Mouse (Mus musculus) frontal cortex, postnatal 14 days (tissue): Measurements from ENCODE around the gene Grcc10.

Source experiments
- DNase-seq, 2 experiments: peaks; one replicate each; pipeline ENCODE4 v3.0.0; 2022; ENCODE audit warnings: low spot score in 2 of 2

Gene Grcc10

DNA sequence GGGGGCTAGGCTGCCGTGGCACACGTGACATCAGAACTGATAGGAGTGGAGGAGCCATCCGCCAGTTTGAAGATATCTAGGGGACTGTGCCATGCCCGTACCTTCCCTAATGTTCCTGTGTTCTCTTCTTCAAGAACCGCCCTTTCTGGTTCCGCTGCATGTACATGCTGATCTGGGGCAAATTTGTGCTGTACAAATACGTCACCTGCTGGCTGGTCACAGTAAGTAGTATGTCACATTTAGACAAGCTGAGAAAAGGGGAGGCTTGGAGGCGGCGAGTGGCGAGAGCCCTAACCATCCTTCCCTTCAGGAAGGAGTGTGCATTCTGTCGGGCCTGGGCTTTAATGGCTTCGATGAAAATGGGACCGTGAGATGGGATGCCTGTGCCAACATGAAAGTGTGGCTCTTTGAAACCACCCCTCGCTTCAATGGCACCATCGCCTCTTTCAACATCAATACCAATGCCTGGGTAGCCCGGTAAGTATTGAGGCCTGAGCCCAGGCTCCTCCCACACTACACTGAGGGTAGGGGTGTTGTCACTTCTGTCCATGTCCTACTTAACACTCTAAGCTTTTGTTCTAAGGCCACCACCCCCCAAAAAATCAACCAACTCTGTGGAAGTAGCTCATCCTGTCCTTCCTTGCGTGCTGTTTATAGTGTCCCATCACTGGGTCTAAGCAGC is 38.9 kb downstream of the Grcc10 start:
- DNase-seq, result no peak

GRCm38 (mm10) chr6:124701338-124701737 is 39.8 kb downstream of the Grcc10 start:
- DNase-seq, result no peak

- no peak for DNase-seq
These were observed 41.1 kb downstream of the Grcc10 start for GRCm38 (mm10) chr6:124699962-124700610.

DNA sequence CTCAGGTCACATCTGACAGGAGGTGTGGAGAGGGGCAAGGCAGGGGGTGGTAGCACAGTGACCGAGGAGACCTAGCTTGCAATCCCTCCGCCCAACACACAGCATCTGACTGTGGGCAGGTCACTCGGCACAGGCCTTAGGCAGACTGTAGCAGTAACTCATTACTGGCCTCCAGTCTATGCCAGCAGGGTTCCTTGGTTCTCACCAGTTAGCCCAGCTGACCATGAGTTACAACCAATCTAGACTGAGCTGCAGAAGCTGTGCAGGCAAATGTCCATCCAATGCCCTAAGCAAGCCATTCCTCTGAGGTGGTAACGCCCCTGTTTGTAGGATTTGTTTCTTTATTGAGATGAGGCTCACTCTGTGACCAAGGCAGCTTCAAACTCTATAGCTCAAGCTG is 41.8 kb downstream of the Grcc10 start:
- no peak for DNase-seq

- DNase-seq, result no peak
These were observed 42.4 kb downstream of the Grcc10 start for GRCm38 (mm10) chr6:124698751-124699150.

- DNase-seq, result no peak
These were observed 44.6 kb downstream of the Grcc10 start for GRCm38 (mm10) chr6:124696441-124697150.

DNA sequence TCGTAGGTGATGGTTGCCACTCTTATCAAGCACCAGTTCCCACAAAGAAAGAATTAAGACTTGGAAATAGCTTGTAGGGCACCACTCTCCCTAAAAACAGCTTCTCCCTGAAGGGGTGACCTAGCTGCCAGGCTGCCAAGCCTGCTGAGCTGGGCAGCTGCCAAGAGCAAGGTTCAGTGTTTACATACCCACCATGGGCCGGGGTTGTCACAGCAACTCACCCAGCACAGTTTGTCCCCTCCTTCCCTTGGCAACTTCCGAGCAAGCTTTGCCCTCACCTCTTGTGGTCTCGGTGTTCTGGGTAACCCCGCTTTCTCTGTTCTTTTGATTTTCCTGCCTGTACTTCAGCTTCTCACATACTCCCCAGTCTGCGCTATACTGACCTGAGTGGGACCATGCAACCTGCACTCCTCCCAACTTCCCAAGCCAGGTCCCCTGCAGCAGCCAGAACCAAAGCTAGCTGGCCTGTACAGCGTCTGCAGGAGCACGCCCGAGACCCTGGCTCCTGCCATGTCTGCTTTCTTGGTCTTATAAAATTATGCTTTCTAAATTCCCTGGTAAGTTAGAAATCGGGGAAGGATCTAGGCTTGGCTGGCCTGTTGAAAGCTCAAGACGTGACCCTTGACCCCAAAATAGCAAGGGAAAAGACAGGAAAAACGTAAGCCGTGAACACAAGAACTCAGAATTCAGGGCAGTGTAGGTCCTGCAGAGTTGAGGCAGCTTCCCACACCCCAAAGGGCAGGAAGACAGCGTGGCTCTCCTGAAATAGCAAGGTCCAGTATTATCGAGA is 46.8 kb downstream of the Grcc10 start:
- peak; percentile 51 to 65 for DNase-seq

- DNase-seq, result no peak
These were observed 47.8 kb downstream of the Grcc10 start for GRCm38 (mm10) chr6:124693243-124693981.

DNA sequence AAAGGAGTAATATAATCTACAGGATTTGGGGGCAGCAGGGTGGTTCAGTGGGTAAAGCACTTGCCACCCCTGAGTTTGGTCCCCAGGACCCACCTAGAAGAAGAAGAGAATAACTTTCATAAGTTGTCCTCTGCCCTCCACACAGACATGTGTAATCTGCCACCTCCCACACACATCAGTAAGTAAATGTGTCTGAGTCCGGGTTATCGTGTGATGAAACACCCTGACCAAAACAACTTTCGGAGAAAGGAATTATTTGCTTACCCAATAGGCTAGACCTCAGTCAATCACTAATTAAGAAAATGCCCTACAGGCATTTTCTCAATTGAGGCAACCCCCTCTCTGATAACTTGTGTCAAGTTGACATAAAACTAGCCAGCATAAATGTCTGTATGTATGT is 50.7 kb downstream of the Grcc10 start:
- DNase-seq, result no peak
